Mouse (Mus musculus): ENCODE results near the gene Rbms3.
A peak's percentile ranks its signal among the peaks of the same experiment; 100 is the strongest.

Rbms3 gene

DNA sequence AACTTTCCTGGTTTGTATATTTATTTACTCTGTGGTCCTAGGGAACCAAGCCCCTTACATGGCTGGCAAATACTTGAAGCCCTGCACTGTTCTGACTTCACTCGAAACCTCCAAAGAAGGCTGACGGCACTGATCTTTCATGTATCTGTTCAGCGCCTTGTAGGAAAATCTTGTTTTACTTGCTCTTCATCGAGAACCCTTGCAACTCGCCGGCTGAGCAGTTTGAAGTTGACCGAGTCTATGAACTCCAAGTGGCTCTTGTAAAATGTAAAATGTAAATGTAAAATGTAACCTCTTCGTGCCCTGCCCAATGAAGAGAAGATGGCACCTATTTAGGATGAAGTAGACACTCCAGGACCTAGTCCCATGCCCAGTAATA is 537.5 kb downstream of the Rbms3 start:
- no peak for DNase-seq

DNA sequence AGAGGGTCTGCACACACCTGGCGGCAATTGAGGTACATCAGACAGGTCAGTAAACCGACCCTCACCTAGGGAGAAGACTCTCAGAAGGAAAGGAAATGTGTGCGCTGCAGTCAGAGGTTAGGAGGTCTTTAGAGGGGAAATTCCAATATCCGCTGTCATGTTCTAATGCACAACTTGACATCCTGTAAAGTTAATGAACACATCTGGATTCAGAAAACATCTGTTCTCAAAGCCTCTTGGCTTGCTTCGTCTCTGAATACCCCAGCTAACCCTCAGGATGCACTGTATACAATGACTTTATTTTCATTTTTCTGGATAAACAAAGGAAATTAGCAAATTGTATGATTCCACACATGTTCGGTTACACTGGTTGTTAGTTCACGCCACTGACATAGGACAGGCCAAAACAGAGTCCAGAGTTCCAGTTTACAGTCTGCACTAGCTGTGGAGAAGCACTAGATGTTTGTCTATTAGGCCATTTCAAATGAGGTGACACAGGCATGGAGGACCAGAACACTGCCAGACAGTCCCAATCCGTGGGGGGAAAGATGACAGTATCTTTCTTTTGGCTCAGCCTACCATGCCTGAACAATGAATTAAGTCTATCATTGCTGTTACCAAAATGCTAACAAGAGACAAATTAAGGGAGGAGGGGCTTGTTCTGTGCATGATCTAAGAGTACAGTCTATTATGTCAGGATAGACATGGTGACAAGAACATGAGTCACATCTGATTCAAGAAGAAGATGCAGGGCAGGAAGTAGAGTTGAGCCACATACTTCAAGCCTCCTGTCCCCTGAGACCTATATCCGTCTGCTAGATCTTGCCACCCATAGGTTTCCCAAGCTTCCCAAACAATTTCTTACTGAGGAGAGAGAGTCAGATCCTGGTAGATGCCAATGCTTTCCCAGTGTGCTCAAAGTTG is 538.2 kb downstream of the Rbms3 start:
- no peak for DNase-seq

DNA sequence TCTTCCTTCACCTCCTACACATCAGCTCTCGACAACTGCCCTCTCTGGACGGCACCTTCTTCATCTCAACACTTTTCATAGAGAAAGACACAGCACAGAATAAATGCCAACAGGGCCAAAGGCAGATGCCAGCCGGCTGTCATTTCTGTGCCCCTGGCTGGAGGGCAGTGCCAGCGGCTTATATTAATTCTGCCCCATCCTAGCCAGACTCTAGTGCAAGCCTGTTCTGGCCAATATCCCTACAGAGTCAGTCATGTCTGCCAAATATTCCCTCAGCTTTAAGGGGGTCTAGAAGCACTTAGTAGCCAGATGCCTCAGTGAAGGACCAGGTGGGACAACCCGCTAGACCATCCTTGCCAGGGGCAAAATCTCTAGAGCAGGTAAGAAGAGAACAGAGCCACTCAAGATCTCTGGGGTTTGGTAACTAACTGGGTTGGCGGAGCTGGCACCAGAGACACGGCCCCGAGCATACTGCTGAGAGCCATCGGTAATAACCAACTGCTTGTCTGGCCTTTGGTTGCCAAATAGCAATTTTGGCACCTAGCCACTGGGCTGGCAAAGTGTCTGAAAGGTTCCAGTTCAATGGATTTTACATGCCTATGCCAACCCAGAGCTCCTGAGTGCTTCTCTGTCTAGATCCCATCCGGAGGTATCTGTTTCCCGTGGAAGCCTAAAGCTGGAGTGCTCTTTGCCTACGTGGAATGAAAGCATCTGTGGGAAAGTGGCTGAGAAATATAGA is 540.1 kb downstream of the Rbms3 start:
- DNase-seq = no peak

DNA sequence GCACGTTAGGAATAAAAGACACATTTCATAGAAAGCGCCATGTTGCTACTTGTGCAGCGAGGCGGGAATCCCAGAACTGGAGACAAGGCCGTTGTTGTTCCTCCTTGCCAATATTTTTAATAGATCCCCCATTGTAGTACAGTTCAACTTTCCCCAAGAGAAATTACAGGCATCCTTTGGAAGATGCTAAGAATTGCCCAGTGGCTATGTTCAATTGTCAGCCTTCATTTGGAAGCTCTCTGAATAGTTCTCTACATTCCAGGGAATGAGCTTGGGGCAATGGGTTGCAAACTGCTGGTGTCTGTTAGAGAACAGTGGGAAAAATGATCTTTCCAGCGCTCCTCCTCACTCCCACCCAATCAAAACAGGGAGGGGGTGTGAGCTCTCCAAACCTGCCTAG is 541.4 kb downstream of the Rbms3 start:
- DNase-seq = no peak

DNA sequence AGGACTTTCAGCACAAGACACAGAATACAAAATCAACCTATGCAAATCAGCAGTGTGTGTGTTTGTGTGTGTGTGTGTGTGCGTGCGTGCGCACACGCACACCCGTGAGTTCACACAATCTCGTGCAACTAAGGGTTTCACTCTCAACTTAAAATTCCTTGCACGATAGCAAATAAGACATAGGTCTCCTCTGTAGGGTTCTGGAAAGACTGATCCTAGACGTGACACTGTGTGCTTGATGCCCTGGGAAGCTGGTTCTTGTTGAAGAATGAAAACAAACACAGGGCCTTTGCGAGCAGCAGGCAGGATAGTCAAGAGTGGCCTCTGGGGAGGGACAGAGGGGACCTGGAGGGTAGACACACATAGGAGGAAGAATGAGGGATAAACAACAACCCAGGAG is 544.0 kb downstream of the Rbms3 start:
- DNase-seq = no peak

DNA sequence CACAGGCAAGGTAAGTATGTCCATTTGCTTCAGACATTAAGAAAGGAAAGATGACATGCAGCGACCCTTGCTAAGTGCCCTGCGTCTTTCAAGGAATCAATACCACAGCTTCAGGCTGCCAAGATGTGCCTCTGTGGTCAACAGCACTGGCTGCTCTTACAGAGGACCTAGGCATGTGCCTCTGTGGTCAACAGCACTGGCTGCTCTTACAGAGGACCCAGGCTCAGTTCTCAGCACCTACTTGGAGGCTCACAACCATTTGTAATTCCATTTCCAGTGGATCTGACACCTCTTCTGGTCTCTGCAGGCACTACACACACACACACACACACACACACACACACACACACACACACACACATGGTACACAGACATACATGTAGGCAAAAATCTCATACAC is 545.2 kb downstream of the Rbms3 start:
- DNase-seq = no peak

DNA sequence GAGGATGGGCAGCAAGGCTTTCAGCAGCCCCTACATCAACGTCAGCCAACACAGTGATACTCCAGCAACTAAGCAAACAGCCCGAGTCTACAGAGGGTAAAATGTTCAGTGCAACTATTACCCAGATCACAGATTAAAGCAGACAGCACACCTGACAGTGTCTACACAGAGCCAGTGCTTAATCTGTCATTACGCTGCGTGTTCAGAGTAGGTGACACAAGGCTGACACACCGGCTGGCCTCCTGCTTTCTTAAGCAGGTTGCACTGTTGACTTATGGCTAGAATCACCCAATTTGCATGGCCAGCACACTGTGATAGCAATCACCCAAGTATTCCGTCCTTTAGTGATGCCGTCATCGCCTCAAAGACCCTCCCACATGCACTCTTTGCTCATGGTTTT is 550.2 kb downstream of the Rbms3 start:
- DNase-seq = no peak

DNA sequence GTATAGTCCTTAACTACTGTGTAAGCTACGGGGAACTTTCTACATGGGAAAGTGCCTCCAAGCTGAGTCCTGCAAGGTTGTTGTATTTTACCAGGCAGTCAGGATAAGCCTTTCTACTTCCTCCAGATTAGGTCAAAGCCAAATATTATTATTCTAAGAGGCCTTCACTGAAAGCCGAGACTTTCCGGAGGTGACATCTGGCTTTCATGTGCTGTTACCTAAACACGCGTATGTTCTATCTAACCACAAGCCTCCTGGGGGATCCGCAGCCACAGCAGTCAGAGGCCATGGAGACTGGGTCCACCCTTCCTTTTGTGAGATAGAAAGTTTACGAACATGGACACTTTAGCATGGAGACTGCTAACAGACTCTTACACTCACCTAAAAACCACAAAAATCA is 552.2 kb downstream of the Rbms3 start:
- no peak for DNase-seq

DNA sequence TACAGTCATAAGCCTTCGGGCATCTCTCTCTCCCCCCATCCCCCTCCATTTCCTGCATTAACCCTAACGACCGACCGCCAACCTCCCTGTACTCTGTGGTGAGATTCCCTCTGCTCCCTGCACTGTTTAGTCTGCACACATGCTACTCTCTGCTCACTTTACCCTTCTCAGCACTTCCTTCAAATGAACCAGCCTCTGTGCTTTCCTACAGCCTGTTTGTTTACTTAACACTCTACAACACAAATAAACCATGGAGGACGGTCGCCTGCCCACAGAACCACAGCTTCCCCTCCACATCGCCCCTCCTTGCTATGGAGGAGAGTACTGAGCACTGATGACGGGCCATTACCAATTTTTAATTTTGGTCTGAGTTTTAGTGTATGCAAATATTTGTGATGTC is 552.9 kb downstream of the Rbms3 start:
- DNase-seq = no peak

DNA sequence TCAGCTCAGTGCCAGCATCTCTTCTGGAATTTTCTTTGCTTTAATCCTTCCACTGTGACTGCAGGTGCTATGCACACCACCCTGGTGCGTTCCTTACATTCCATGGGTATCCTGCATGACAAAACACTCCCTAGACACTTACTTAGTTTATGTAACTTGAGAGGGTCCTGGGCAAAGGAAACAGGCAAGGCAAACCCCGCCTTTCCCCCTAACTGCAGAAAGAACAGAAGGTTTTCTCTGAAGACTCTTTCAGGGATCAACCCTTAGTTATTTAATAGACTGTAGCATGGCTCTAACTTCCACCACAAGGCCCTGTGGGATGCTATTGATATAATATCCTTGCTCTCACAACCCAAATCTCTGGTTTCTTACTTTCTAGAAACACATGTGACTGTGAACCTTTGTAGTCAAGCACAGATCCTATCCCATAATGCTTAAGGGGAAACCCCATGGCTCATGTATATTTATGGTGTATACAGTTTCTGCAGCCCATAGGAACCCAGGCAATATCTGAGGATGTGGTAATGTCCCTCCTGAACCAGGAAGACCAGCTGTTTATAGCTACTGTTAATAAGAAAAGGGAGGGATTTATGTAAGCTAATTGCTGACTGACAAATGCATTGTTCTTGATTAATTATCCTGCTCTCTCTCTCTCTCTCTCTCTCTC is 557.1 kb downstream of the Rbms3 start:
- peak; percentile 20 to 40 for DNase-seq

DNA sequence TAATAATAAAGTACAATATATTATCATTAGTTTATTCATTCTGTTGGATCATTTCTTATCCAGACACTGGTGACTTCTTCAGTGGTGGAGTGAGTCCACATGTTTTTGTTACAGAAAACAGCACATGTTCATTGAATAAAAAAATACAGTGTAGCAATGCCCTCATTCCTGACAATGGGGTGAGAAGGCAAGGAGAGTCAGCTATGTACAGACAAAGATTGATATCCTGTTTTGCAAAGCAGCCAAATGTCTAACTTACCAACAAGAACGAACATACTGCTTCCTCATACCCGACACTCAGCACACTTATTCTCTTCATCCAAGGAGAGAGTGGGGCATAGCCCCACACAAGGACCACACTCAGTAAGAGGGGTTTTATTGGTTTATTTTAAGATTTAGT is 559.1 kb downstream of the Rbms3 start:
- DNase-seq = no peak

DNA sequence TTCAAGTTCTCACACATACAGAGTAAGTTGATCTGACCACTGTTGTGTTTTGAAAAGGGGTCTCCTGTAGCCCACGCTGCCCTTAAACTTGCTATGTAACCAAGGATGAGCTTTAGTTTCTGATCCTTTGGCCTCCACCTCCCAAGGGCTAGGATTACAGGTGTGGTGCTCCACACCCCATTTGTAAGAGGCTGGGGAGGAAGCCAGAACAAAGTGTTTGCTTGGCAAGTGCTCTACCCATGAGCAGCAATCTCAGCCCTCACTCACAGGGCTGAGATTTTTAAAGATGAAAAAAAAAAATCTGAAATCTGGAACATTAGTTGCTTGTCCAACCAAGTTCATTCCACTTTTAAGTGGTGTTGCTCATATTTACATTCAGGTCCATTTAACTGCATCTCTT is 560.5 kb downstream of the Rbms3 start:
- no peak for DNase-seq

DNA sequence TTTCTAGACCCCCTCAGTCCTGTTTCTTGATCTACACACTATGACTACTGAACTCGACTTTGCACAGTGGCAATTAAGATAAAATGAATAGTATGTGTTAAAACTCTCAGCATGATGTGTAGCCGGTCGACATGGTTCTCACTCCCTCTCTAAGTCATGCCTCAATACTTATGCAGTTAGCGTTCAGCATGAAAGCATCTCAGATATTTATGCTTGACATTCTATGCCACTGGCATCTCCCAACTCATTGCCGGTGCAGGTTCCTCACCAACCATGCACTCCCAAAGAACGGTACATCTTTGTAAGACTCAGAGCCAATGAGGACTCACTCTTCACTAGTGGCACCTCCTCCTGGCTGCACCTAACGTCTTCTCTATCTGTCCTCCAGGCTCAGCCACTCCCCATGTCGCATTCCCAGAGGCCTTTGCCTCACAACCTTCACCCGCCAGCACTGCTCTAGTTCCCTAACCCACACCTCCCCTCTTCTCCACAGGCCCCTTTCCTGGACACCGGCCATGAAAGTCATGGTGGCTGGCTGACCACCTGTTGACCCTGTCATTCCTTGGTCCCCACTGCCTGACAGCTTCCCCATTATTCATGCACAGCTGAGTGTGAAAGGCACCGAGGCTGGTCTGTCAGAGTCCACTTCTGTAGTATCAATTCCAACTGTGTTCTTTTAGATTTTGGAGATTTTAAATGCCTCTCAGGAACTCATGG is 561.9 kb downstream of the Rbms3 start:
- DNase-seq = peak; percentile 62 to 73

DNA sequence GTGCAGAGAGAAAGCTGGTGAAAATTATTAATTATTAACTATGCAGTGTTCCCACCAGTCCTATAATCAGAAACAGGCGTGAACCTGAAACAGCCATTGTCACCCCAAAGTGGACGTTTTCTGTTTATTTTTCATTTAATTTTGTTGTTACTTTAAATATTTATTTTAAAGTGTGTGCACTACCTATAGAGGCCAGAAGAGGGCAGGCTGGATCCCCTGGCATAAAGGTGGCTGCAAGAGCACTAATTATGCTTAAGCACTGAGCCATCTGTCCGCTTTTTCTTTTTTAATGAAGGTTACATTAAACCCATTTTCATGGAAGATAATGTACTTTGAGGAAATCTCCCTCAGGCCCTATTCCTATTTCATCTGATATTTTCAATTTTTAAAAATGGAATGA is 563.2 kb downstream of the Rbms3 start:
- DNase-seq = no peak

DNA sequence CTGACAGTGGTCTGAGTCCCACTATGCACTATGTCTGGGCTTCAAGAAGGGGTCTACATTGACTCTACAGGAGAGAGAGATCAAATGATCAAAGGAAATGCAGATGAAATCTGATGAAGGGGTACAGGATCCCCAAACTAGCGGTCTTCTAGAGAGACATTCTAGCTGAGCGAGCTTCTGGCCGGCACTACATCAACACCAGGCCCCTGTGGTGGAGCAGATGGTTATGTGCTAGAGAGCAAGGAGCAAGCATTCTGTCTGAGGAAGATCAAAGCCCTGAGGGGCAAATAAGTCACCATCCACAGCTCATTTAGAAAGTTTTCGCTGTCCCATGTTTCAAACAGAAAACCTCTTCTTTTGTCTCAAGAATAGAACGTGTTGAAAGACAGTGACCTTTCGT is 564.1 kb downstream of the Rbms3 start:
- no peak for DNase-seq

DNA sequence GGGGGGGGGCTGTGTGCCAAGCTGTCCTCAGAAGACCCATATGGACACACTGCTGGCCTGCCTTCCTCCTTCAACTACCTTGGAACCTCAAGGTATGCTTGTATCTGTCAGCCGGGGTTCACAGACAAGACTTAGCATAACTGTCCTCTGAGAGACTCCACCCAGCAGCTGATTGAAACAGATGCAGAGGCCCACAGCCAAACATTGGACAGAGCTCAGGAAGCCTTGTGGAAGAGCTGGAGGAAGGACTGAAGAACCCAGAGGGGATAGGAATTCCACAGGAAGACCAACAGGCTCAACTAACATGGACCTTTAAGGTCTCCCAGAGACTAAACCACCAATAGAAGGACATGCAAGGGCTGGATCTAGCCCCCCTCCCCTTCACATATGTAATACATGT is 570.1 kb downstream of the Rbms3 start:
- no peak for DNase-seq

DNA sequence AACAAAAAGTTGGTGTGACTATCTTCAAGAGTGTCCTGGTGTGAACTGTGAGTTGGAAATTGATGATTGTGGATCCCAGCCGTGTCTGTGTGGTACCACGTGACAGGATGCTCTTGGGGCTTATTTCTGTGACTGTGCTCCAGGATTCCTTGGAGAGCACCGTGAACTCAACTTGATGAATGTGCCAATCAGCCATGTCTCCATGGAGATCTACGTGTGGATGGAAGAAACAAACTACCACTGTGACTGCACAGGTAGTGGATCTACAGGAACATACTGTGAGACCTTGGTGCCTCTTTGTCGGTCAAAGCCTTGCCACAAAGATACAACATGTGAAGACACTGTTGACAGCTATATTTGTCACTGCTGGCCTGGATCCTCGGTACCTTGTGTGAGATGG is 570.6 kb downstream of the Rbms3 start:
- DNase-seq = no peak

DNA sequence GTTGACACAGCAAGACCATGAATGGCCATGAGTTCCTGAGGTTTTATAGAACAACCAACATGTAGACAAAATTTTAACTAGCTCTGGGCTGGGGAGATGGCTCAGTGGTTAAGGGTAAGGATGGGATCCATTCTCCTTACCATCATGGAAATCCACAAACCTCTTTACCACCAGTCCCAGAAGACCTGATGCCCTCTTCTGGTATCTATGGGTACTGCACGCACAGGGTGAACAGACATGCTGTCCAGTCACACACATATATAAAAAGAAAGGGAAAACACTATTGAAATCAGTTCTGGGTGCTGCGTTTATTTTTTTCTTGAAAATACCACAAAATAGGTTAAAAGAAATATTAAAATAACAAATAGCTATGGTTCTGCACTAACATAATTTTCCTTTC is 577.8 kb downstream of the Rbms3 start:
- DNase-seq = no peak

DNA sequence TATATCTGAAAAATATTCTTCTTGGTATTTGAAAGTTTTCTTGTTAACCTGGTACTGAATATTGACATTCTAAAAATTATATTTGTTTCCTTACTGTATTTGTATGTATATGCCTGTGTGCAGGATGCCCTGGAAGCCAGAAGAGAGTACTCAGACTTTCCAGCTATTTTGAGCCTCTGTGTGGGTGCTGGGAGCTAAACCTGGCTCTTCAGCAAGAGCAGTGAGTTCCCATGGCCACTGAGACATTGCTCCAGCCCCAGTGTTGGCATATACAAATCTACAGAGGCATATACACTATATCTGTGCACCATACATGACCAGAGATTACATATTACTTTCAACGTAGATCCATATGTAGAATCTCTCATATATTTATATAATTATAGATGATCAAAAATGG is 581.1 kb downstream of the Rbms3 start:
- no peak for DNase-seq

DNA sequence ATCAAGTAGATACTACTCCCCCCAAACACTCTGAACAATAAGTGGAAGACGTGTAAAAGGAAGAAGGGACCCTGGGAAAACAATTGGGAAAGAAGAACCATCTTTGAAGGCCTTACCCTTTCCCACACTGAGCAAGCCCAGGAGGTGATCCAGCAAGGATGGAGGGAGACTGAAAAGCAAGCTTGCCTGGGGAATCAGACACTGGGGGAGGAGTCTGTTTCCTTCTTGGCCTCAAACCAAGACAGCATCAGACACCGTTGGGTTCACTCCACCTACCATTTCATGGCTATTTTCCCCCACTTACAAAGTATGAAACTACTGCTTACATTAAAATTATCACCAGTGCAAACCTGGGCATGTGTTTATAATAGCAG is 587.7 kb downstream of the Rbms3 start:
- no peak for DNase-seq

DNA sequence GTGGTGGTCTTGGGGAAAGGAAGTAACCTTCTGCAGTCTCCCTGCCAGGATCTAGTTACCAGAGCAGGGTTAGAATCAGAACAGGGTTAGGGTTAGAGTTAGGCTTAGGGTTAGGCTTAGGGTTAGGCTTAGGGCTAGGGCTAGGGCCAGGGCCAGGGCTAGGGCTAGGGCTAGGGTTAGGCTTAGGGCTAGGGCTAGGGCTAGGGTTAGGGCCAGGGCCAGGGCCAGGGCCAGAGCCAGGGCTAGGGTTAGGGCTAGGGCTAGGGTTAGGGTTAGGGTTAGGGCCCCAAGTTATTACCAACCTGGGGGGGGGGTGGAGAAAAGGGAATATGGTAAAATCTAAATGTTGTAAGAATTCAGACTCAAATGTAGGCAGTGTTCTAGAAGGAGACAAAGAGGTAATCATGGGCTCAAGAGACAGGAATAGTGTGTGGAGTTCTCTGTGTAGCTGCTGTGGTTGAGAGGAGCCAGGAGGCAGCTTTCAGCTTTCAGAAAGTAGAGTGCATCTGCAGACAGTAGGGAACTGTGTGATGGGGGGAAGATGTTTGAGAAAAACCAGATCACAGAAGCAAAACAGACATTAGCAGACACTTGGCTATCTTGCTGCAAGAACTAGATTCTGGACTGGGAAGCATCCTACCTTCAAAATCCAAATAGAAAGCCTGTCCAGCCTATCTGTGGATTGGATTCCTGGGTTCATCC is 588.3 kb downstream of the Rbms3 start:
- DNase-seq = no peak

DNA sequence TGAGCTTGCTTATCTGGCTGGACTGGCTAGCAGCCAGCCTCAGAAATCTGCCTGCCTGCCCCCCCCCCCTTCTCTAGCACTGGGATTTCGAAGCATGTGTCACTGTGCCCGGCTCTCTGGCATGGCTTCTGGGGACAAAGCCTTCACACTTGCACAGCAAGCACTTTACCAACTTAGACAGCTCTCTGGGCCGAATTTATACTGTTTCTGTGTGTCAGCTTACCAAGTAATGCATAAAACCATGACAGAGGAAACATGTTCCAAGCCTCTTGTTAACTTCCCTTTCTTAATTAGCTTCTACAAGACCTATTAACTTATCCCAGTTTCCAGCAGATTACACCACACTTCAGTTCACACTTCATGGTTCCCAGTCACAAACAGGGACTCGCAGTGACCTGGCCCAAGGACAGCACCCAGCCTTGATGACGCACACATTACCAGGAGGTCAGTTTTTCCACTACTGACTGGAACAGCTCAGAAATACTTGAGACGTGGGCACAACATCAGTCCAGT is 589.7 kb downstream of the Rbms3 start:
- peak in 1 of 2 experiments; percentile 43 for DNase-seq

Measured in kidney, postnatal 4 days (tissue).